Mouse (Mus musculus): ENCODE data around the gene Wiz. TPM values are rescaled to one million over a fixed set of nuclear protein-coding genes. Genes with fewer than 3 reads are reported as not detected.

Wiz gene
- total and polyA plus RNA-seq, 2 experiments = 1.8 to 14.0 TPM

GRCm38 (mm10) chr17:32349037-32349732, 40.1 kb downstream of the Wiz start:
- peak; percentile 55 for DNase-seq (ENCODE audit: extremely low read depth, low read depth, low spot score)
- WGBS = 3% methylated on average over 4 of the region's 4 CpGs
- Histone ChIP-seq H3K27ac (replicated peaks; ENCODE audit: insufficient read depth, low read depth, low read length) (no peak overlapping the region), H3K4me3 (ENCODE audit: insufficient read depth, low read depth, low read length) (peak overlapping the region; percentile 85), H3K9ac (ENCODE audit: low read depth, low read length) (peak overlapping the region; percentile 67), H3K27me3 (ENCODE audit: control insufficient read depth, insufficient read depth, low read length) (no peaks in the 10 kb centered on the region), H3K79me2 (ENCODE audit: control insufficient read depth, insufficient read depth, low read length) (peaks cover 16% of the 10 kb centered on the region; the same call in 1 of the 2 replicates), H3K36me3 (ENCODE audit: control insufficient read depth, insufficient read depth, low read length) (peaks cover 7% of the 10 kb centered on the region; the same call in 1 of the 2 replicates), H3K4me1 (ENCODE audit: control insufficient read depth, insufficient read depth, low read length) (peaks cover 13% of the 10 kb centered on the region)
- TF ChIP-seq POLR2A (IDR thresholded peaks at IDR 0.05; ENCODE audit: extremely low read depth, insufficient read depth, low read length) = no peak
- peak; percentile 82 for TF ChIP-seq CTCF (IDR thresholded peaks at IDR 0.05; ENCODE audit: low read depth, low read length)

GRCm38 (mm10) chr17:32348406-32348805, 40.8 kb downstream of the Wiz start:
- no peak for DNase-seq (ENCODE audit: extremely low read depth, low read depth, low spot score)
- H3K36me3 ChIP-seq (ENCODE audit: control insufficient read depth, insufficient read depth, low read length) = peaks cover 11% of the 10 kb centered on the region
- no peak overlapping the region for H3K4me3 ChIP-seq (ENCODE audit: insufficient read depth, low read depth, low read length)
- H3K79me2 ChIP-seq (ENCODE audit: control insufficient read depth, insufficient read depth, low read length) = peaks cover 16% of the 10 kb centered on the region; the same call in 1 of the 2 replicates
- no peak overlapping the region for H3K9ac ChIP-seq (ENCODE audit: low read depth, low read length)
- TF ChIP-seq POLR2A (IDR thresholded peaks at IDR 0.05; ENCODE audit: extremely low read depth, insufficient read depth, low read length) (no peak), CTCF (IDR thresholded peaks at IDR 0.05; ENCODE audit: low read depth, low read length) (no peak)
- H3K27me3 ChIP-seq (ENCODE audit: control insufficient read depth, insufficient read depth, low read length) = no peaks in the 10 kb centered on the region
- WGBS = 77% methylated on average over 2 of the region's 2 CpGs
- no peak overlapping the region for H3K27ac ChIP-seq (replicated peaks; ENCODE audit: insufficient read depth, low read depth, low read length)
- H3K4me1 ChIP-seq (ENCODE audit: control insufficient read depth, insufficient read depth, low read length) = peaks cover 9% of the 10 kb centered on the region

GRCm38 (mm10) chr17:32341102-32341501, 48.1 kb downstream of the Wiz start:
- WGBS = 98% methylated on average over 1 of the region's 1 CpGs
- peaks cover 13% of the 10 kb centered on the region; the same call in 1 of the 2 replicates for H3K79me2 ChIP-seq (ENCODE audit: control insufficient read depth, insufficient read depth, low read length)
- peaks cover 9% of the 10 kb centered on the region for H3K4me1 ChIP-seq (ENCODE audit: control insufficient read depth, insufficient read depth, low read length)
- no peaks in the 10 kb centered on the region for H3K27me3 ChIP-seq (ENCODE audit: control insufficient read depth, insufficient read depth, low read length)
- TF ChIP-seq POLR2A (IDR thresholded peaks at IDR 0.05; ENCODE audit: extremely low read depth, insufficient read depth, low read length) (no peak), CTCF (IDR thresholded peaks at IDR 0.05; ENCODE audit: low read depth, low read length) (no peak)
- H3K9ac ChIP-seq (ENCODE audit: low read depth, low read length) = no peak overlapping the region
- H3K4me3 ChIP-seq (ENCODE audit: insufficient read depth, low read depth, low read length) = no peak overlapping the region
- H3K27ac ChIP-seq (replicated peaks; ENCODE audit: insufficient read depth, low read depth, low read length) = no peak overlapping the region
- H3K36me3 ChIP-seq (ENCODE audit: control insufficient read depth, insufficient read depth, low read length) = peaks cover 36% of the 10 kb centered on the region
- DNase-seq (ENCODE audit: extremely low read depth, low read depth, low spot score) = no peak

GRCm38 (mm10) chr17:32340110-32340509, 49.1 kb downstream of the Wiz start:
- H3K9ac ChIP-seq (ENCODE audit: low read depth, low read length) = no peak overlapping the region
- 21% methylated on average over 1 of the region's 1 CpGs for WGBS
- H3K4me3 ChIP-seq (ENCODE audit: insufficient read depth, low read depth, low read length) = no peak overlapping the region
- TF ChIP-seq CTCF (IDR thresholded peaks at IDR 0.05; ENCODE audit: low read depth, low read length) (no peak), POLR2A (IDR thresholded peaks at IDR 0.05; ENCODE audit: extremely low read depth, insufficient read depth, low read length) (no peak)
- peaks cover 44% of the 10 kb centered on the region for H3K36me3 ChIP-seq (ENCODE audit: control insufficient read depth, insufficient read depth, low read length)
- no peaks in the 10 kb centered on the region for H3K27me3 ChIP-seq (ENCODE audit: control insufficient read depth, insufficient read depth, low read length)
- peak; percentile 49 for DNase-seq (ENCODE audit: extremely low read depth, low read depth, low spot score)
- H3K27ac ChIP-seq (replicated peaks; ENCODE audit: insufficient read depth, low read depth, low read length) = no peak overlapping the region
- H3K4me1 ChIP-seq (ENCODE audit: control insufficient read depth, insufficient read depth, low read length) = peaks cover 9% of the 10 kb centered on the region
- H3K79me2 ChIP-seq (ENCODE audit: control insufficient read depth, insufficient read depth, low read length) = peaks cover 17% of the 10 kb centered on the region; the same call in 1 of the 2 replicates

GRCm38 (mm10) chr17:32335869-32336268, 53.4 kb downstream of the Wiz start:
- whole genome bisulfite sequencing = 86% methylated on average over 2 of the region's 2 CpGs
- peaks cover 54% of the 10 kb centered on the region for H3K36me3 ChIP-seq (ENCODE audit: control insufficient read depth, insufficient read depth, low read length)

GRCm38 (mm10) chr17:32334921-32335320, 54.3 kb downstream of the Wiz start:
- Histone ChIP-seq H3K27ac (replicated peaks; ENCODE audit: insufficient read depth, low read depth, low read length) (no peak overlapping the region), H3K4me1 (ENCODE audit: control insufficient read depth, insufficient read depth, low read length) (no peaks in the 10 kb centered on the region; the same call in 1 of the 2 replicates), H3K79me2 (ENCODE audit: control insufficient read depth, insufficient read depth, low read length) (peaks cover 26% of the 10 kb centered on the region; the same call in 1 of the 2 replicates), H3K4me3 (ENCODE audit: insufficient read depth, low read depth, low read length) (no peak overlapping the region), H3K36me3 (ENCODE audit: control insufficient read depth, insufficient read depth, low read length) (peaks cover 61% of the 10 kb centered on the region), H3K27me3 (ENCODE audit: control insufficient read depth, insufficient read depth, low read length) (no peaks in the 10 kb centered on the region), H3K9ac (ENCODE audit: low read depth, low read length) (no peak overlapping the region)
- DNase-seq (ENCODE audit: extremely low read depth, low read depth, low spot score) = no peak
- TF ChIP-seq CTCF (IDR thresholded peaks at IDR 0.05; ENCODE audit: low read depth, low read length) (no peak), POLR2A (IDR thresholded peaks at IDR 0.05; ENCODE audit: extremely low read depth, insufficient read depth, low read length) (no peak)
- 98% methylated on average over 12 of the region's 12 CpGs for WGBS

More at GRCm38 (mm10) chr17:32335869-32336268, 53.4 kb downstream of the Wiz start:
- no peak overlapping the region for H3K27ac ChIP-seq (replicated peaks; ENCODE audit: insufficient read depth, low read depth, low read length)
- no peak for DNase-seq (ENCODE audit: extremely low read depth, low read depth, low spot score)
- H3K4me3 ChIP-seq (ENCODE audit: insufficient read depth, low read depth, low read length) = no peak overlapping the region
- peaks cover 6% of the 10 kb centered on the region for H3K4me1 ChIP-seq (ENCODE audit: control insufficient read depth, insufficient read depth, low read length)
- peaks cover 26% of the 10 kb centered on the region; the same call in 1 of the 2 replicates for H3K79me2 ChIP-seq (ENCODE audit: control insufficient read depth, insufficient read depth, low read length)
- TF ChIP-seq CTCF (IDR thresholded peaks at IDR 0.05; ENCODE audit: low read depth, low read length) (no peak), POLR2A (IDR thresholded peaks at IDR 0.05; ENCODE audit: extremely low read depth, insufficient read depth, low read length) (no peak)
- no peaks in the 10 kb centered on the region for H3K27me3 ChIP-seq (ENCODE audit: control insufficient read depth, insufficient read depth, low read length)
- no peak overlapping the region for H3K9ac ChIP-seq (ENCODE audit: low read depth, low read length)
